Mouse (Mus musculus) MEL (cell line): ENCODE data around the gene C330021F23Rik. TPM values are rescaled to one million over a fixed set of nuclear protein-coding genes. Genes with fewer than 3 reads are reported as not detected.

Experiments
- DNase-seq: peaks from one replicate; pipeline ENCODE4 v3.0.0; 2011; ENCODE audit warnings: low read depth, low spot score
- H3K27ac ChIP-seq: 2 replicates; pipeline ENCODE4 v1.5.1; 2012; ENCODE audit warnings: low read depth, mild to moderate bottlenecking, control low read depth, low read length, moderate library complexity; ENCODE audit not compliant: control insufficient read depth
- H3K27me3 ChIP-seq, 2 experiments: fragments of 150-350 bp in 1 of 2; sonication (generic) in 1 of 2; 2 replicates each; pipeline ENCODE4 v1.6.1; 2012; ENCODE audit warnings: low read length in 2 of 2, mild to moderate bottlenecking in 2 of 2, improper control_type of control experiment in 1 of 2, moderate library complexity in 1 of 2; ENCODE audit not compliant: insufficient read depth in 2 of 2, control insufficient read depth in 1 of 2
- H3K36me3 ChIP-seq, 2 experiments: 2 replicates each; pipeline ENCODE4 v1.6.1; 2012 to 2014; ENCODE audit warnings: low read length in 2 of 2, improper control_type of control experiment in 1 of 2, inconsistent platforms in 1 of 2, mild to moderate bottlenecking in 1 of 2; ENCODE audit not compliant: insufficient read depth in 2 of 2, control insufficient read depth in 1 of 2
- H3K4me1 ChIP-seq, 2 experiments: fragments of 150-350 bp in 1 of 2; sonication (generic) in 1 of 2; 2 replicates each; pipeline ENCODE4 v1.6.1; 2012; ENCODE audit warnings: low read length in 2 of 2, improper control_type of control experiment in 1 of 2, mild to moderate bottlenecking in 1 of 2; ENCODE audit not compliant: insufficient read depth in 2 of 2, control insufficient read depth in 1 of 2
- H3K4me3 ChIP-seq, 2 experiments: fragments of 150-350 bp in 1 of 2; sonication (generic) in 1 of 2; 2 replicates each; pipeline ENCODE4 v1.5.1; 2012; ENCODE audit warnings: low read depth in 2 of 2, low read length in 2 of 2, mild to moderate bottlenecking in 2 of 2, moderate library complexity in 2 of 2, control low read depth in 1 of 2, improper control_type of control experiment in 1 of 2; ENCODE audit not compliant: control insufficient read depth in 1 of 2, insufficient read depth in 1 of 2
- H3K79me2 ChIP-seq: 2 replicates; pipeline ENCODE4 v1.6.1; 2012; ENCODE audit warnings: mild to moderate bottlenecking, low read length, moderate library complexity; ENCODE audit not compliant: control insufficient read depth, poor library complexity, insufficient read depth
- H3K9ac ChIP-seq: 2 replicates; pipeline ENCODE4 v1.6.1; 2012; ENCODE audit warnings: low read depth, mild to moderate bottlenecking, control low read depth, low read length, moderate library complexity; ENCODE audit not compliant: control insufficient read depth, poor library complexity, severe bottlenecking
- H3K9me3 ChIP-seq: fragments of 150-350 bp; sonication (generic); replicated peaks from 2 replicates; pipeline ENCODE4 v1.6.1; 2012; ENCODE audit warnings: mild to moderate bottlenecking, low read length, improper control_type of control experiment, moderate library complexity; ENCODE audit not compliant: insufficient read depth
- BHLHE40 ChIP-seq: IDR thresholded peaks from 2 replicates; pipeline ENCODE4 v1.6.1; 2012; ENCODE audit warnings: low read depth, mild to moderate bottlenecking, inconsistent platforms, low read length, improper control_type of control experiment, borderline replicate concordance
- CHD1 ChIP-seq: IDR thresholded peaks from 2 replicates; pipeline ENCODE4 v1.6.1; 2012; ENCODE audit warnings: low read depth, mild to moderate bottlenecking, inconsistent platforms, low read length, improper control_type of control experiment
- CTCF ChIP-seq, 3 experiments: IDR thresholded peaks in 2 of 3; conservative IDR thresholded peaks in 1 of 3; 2 replicates each; pipeline ENCODE4 v1.5.1; 2011 to 2012; ENCODE audit warnings: low read length in 3 of 3, low read depth in 2 of 3, mild to moderate bottlenecking in 2 of 3, improper control_type of control experiment in 1 of 3, inconsistent platforms in 1 of 3, mixed read lengths in 1 of 3, moderate library complexity in 1 of 3; ENCODE audit not compliant: control insufficient read depth in 1 of 3, insufficient read depth in 1 of 3, poor library complexity in 1 of 3, severe bottlenecking in 1 of 3
- EP300 ChIP-seq, 2 experiments: IDR thresholded peaks; 2 replicates each; pipeline ENCODE4 v1.6.1; 2011; ENCODE audit warnings: improper control_type of control experiment in 2 of 2, low read length in 2 of 2, low read depth in 1 of 2, mild to moderate bottlenecking in 1 of 2
- ETS1 ChIP-seq: IDR thresholded peaks from 2 replicates; pipeline ENCODE4 v1.6.1; 2012; ENCODE audit warnings: low read depth, mild to moderate bottlenecking, inconsistent platforms, low read length, improper control_type of control experiment, moderate library complexity
- GABPA ChIP-seq: IDR thresholded peaks from 2 replicates; pipeline ENCODE4 v1.6.1; 2012; ENCODE audit warnings: low read depth, mild to moderate bottlenecking, inconsistent platforms, low read length, improper control_type of control experiment, moderate library complexity
- GATA1 ChIP-seq: IDR thresholded peaks from 2 replicates; pipeline ENCODE4 v1.6.1; 2011; ENCODE audit warnings: low read depth, low read length, improper control_type of control experiment
- JUND ChIP-seq: IDR thresholded peaks from 2 replicates; pipeline ENCODE4 v1.6.1; 2011; ENCODE audit warnings: low read depth, mild to moderate bottlenecking, improper control_type of control experiment, low read length
- KAT2A ChIP-seq: conservative IDR thresholded peaks from 2 replicates; pipeline ENCODE4 v1.6.1; 2012; ENCODE audit warnings: low read depth, low read length, improper control_type of control experiment, inconsistent platforms
- MAFK ChIP-seq: IDR thresholded peaks from 2 replicates; pipeline ENCODE4 v1.6.1; 2011; ENCODE audit warnings: low read depth, mild to moderate bottlenecking, low read length, improper control_type of control experiment, borderline replicate concordance
- MAX ChIP-seq: IDR thresholded peaks from 2 replicates; pipeline ENCODE4 v1.6.1; 2011; ENCODE audit warnings: low read length, improper control_type of control experiment
- NELFE ChIP-seq: IDR thresholded peaks from 2 replicates; pipeline ENCODE4 v1.6.1; 2011; ENCODE audit warnings: low read depth, low read length, improper control_type of control experiment
- POLR2AphosphoS5 ChIP-seq: IDR thresholded peaks from 2 replicates; pipeline ENCODE4 v1.6.1; 2012; ENCODE audit warnings: low read depth, borderline replicate concordance, mild to moderate bottlenecking, inconsistent platforms, low read length, moderate library complexity, mixed read lengths
- RAD21 ChIP-seq: IDR thresholded peaks from 2 replicates; pipeline ENCODE4 v1.6.1; 2011; ENCODE audit warnings: mild to moderate bottlenecking, low read depth, low read length, improper control_type of control experiment
- RCOR1 ChIP-seq: IDR thresholded peaks from 2 replicates; pipeline ENCODE4 v1.6.1; 2012; ENCODE audit warnings: low read depth, mild to moderate bottlenecking, inconsistent platforms, low read length, improper control_type of control experiment
- SIN3A ChIP-seq: IDR thresholded peaks from 2 replicates; pipeline ENCODE4 v1.6.1; 2012; ENCODE audit warnings: low read length, improper control_type of control experiment, inconsistent platforms
- TAL1 ChIP-seq: IDR thresholded peaks from 2 replicates; pipeline ENCODE4 v1.6.1; 2012; ENCODE audit warnings: mild to moderate bottlenecking, inconsistent platforms, low read length, moderate library complexity, mixed read lengths
- TBP ChIP-seq: IDR thresholded peaks from 2 replicates; pipeline ENCODE4 v1.8.0; 2011; ENCODE audit warnings: low read depth, low read length, improper control_type of control experiment
- TCF12 ChIP-seq: IDR thresholded peaks from 2 replicates; pipeline ENCODE4 v1.6.1; 2014; ENCODE audit warnings: low read depth, mild to moderate bottlenecking, inconsistent platforms, low read length, improper control_type of control experiment, moderate library complexity
- UBTF ChIP-seq: IDR thresholded peaks from 2 replicates; pipeline ENCODE4 v1.6.1; 2012; ENCODE audit warnings: low read depth, mild to moderate bottlenecking, inconsistent platforms, low read length, improper control_type of control experiment, moderate library complexity, borderline replicate concordance; ENCODE audit not compliant: insufficient read depth
- USF2 ChIP-seq, 2 experiments: IDR thresholded peaks; 2 replicates each; pipeline ENCODE4 v1.6.1; 2011 to 2012; ENCODE audit warnings: improper control_type of control experiment in 2 of 2, low read length in 2 of 2, borderline replicate concordance in 1 of 2, inconsistent platforms in 1 of 2, low read depth in 1 of 2, mild to moderate bottlenecking in 1 of 2; ENCODE audit not compliant: insufficient read depth in 1 of 2
- ZC3H11A ChIP-seq: IDR thresholded peaks from 2 replicates; pipeline ENCODE4 v1.6.1; 2012; ENCODE audit warnings: low read depth, mild to moderate bottlenecking, inconsistent platforms, low read length, improper control_type of control experiment
- polyA plus RNA-seq, 2 experiments: library from polyadenylated mRNA; stranded (reverse) in 1 of 2; unstranded in 1 of 2; fragments of >175 nt in 1 of 2; fragments of >200 nt in 1 of 2; gene quantifications; 2 replicates each; pipeline versions ENCODE4 v1.2.1 to v1.2.4; 2012; ENCODE audit warnings: low replicate concordance in 2 of 2, low read depth in 1 of 2; ENCODE audit not compliant: insufficient read length in 2 of 2, insufficient read depth in 1 of 2, missing spikeins in 1 of 2
- total RNA-seq: library from RNA; depleted of rRNA; stranded (reverse); fragments of 300-350 nt; gene quantifications from 2 replicates; pipeline ENCODE4 v1.2.3, GENCODE M21; 2012; rRNA removed

Gene C330021F23Rik
- total RNA-seq: 0.56 and 1.2 TPM in 2 replicates
- polyA plus RNA-seq: under 1 TPM in 1 of 2 experiments, not detected in 1; 0.53 TPM

DNA sequence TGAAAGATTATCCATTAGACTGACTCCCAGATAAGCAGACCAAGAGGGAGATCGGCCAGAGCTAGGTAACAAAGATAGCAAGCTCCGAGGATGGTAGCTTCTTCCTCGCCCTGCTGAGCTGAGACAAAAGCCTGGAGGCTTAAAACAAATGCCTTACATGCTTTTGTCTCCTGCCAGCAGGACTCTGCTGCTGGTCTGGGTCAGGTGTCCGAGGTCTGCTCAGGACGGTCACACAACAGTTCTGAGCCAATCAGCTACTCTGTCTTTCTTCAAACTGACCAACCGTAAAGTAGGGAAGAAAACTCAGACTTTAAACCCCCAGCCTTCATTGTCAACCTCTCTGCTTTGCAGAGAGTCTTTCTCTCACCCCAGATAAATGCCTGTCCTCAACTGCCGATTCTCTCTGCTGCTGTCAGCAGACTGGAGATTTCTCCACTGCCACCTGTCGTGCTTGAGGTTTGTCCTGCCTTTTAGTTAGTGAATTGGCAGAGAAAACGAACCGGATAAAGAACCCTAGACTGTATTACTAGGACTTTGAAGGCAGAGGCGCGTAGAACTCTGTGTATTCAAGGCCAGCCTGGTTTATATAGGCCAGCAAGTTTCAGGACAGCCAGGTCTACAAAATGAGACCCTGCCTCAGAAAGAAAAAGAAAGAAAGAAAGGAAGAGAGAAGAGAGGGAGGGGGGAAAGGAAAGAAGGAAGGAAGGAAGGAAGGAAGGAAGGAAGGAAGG lies at the start of gene C330021F23Rik:
C330021F23Rik (plus strand) TSS at position 350 of the 731 bp plus-strand sequence.
- Histone ChIP-seq H3K9me3 (no peaks in the 10 kb centered on the region), H3K4me1 (no peaks in the 10 kb centered on the region)
- TF ChIP-seq JUND (no peak), GATA1 (no peak), NELFE (no peak)
- TF ChIP-seq, all 39 proteins: peak for 0
- Histone ChIP-seq H3K36me3 (no peaks in the 10 kb centered on the region), H3K27me3 (no peaks in the 10 kb centered on the region), H3K79me2 (no peaks in the 10 kb centered on the region), H3K27ac (no peak within 1 kb of the TSS), H3K9ac (no peak within 1 kb of the TSS), H3K4me3 (no peak within 1 kb of the TSS)
- no peak for DNase-seq

DNA sequence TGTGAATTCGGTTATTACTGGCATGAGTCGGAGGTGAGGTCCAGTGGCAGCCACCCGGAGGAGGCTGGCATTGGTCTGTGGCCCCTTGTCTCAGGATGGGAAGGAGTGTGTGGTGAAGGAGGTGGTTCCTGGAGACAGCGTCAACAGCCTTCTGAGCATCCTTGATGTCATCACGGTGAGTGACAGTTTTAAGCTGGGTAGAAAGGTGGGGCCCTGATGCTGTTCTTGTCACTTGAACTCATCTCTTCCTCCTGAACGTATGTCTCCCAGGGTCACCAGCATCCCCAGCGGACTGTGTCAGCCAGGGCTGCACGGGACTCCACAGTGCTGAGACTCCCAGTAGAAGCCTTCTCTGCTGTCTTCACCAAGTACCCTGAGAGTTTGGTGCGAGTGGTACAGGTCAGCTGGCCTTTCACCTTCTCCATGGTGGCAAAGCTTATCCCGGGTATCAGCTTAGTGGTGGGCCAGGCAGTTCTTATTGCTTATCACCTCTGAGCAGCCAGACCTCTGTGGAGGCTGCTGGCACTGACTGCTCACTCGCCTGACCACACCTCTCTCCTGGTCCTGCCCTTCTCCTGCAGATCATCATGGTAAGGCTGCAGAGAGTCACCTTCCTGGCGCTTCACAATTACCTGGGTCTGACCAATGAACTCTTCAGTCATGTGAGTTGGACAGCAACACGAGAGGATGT lies 45.6 kb upstream of the C330021F23Rik start:
- no peak for TF ChIP-seq MAX
- peak in 1 of 2 experiments; percentile 70; a peak in 2 of 4 replicates for TF ChIP-seq EP300 (IDR thresholded peaks at IDR 0.05; ENCODE audit: low read depth in 1 of 2, low read length in 2 of 2)
- TF ChIP-seq TAL1: peak; percentile 71
- peak; percentile 51; the same call in 1 of the 2 replicates for TF ChIP-seq GATA1
- no peak for TF ChIP-seq NELFE
- peak; percentile 67; the same call in 1 of the 2 replicates for TF ChIP-seq TCF12
- no peak for TF ChIP-seq SIN3A
- Histone ChIP-seq H3K4me3 (no peak overlapping the region), H3K36me3 (peaks cover 0 to 5% of the 10 kb centered on the region in 2 experiments; a peak in 1 of 4 replicates), H3K27ac (no peak overlapping the region), H3K9me3 (no peaks in the 10 kb centered on the region), H3K27me3 (no peaks in the 10 kb centered on the region), H3K79me2 (no peaks in the 10 kb centered on the region), H3K4me1 (peaks cover 7 to 9% of the 10 kb centered on the region in 2 experiments), H3K9ac (no peak overlapping the region)
- DNase-seq: peak; percentile 40

DNA sequence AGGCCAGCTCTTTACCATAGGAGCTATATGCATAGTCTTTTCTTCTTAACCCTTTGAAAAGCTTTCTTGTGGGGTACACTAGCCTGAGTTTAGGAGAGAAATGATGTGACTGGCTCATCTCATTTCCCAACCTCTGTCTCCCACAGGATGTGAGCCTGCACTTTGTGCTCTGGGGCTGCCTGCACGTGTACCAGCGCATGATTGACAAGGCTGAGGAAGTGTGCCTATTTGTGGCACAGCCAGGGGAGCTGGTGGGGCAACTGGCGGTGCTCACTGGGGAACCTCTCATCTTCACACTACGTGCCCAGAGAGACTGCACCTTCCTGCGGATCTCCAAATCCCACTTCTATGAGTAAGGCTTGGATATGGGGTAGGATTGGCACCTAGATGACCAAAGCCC lies 37.0 kb upstream of the C330021F23Rik start:
- Histone ChIP-seq H3K9me3 (no peaks in the 10 kb centered on the region), H3K4me3 (no peak overlapping the region), H3K27me3 (no peaks in the 10 kb centered on the region), H3K79me2 (no peaks in the 10 kb centered on the region), H3K27ac (no peak overlapping the region), H3K9ac (no peak overlapping the region), H3K36me3 (no peaks in the 10 kb centered on the region), H3K4me1 (0 out of 4 replicates have a peak, but pooled peaks cover 0 to 4% of the 10 kb centered on the region in 2 experiments)
- TF ChIP-seq UBTF (no peak), ETS1 (no peak), CHD1 (no peak), BHLHE40 (no peak), RCOR1 (no peak), KAT2A (no peak), MAFK (no peak), TBP (no peak), MAX (no peak), RAD21 (no peak), POLR2AphosphoS5 (no peak), GABPA (no peak), ZC3H11A (no peak), CTCF (IDR thresholded peaks at IDR 0.05 in 2 of 3, conservative IDR thresholded peaks at IDR 0.05 in 1 of 3; ENCODE audit: control insufficient read depth in 1 of 3, insufficient read depth in 1 of 3, low read depth in 2 of 3, low read length in 3 of 3, poor library complexity in 1 of 3, severe bottlenecking in 1 of 3) (no peak), USF2 (IDR thresholded peaks at IDR 0.05; ENCODE audit: borderline replicate concordance in 1 of 2, insufficient read depth in 1 of 2, low read depth in 1 of 2, low read length in 2 of 2) (no peak), JUND (no peak), EP300 (IDR thresholded peaks at IDR 0.05; ENCODE audit: low read depth in 1 of 2, low read length in 2 of 2) (no peak)
- no peak for DNase-seq
